Mouse (Mus musculus): ENCODE data around the gene Fancc. TPM values are rescaled to one million over a fixed set of nuclear protein-coding genes. Genes with fewer than 3 reads are reported as not detected.
A peak's percentile ranks its signal among the peaks of the same experiment; 100 is the strongest.

The Fancc gene
- total RNA-seq, 2 experiments from 2014 or later, result 9.1 to 9.7 TPM

DNA sequence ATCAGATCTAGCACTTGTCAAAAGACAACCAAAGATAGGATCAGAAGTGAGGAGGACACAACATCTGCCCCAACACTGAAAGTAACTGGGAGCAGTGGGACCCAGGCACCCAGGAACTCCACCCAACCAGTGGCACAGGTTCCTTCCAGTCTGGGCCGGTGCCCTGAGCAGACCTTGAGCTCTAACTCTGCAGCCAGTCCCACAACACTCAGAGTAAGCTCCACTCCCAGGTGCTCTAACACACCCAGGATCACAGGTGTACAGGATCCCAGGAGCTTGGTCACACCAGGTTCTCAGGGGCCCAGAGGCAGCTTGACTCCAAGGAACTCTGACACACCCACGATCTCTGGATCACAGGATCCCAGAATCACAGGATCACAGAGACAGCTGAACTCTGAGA is 74.0 kb downstream of the Fancc start:
- no peak for DNase-seq (ENCODE audit: low spot score in 2 of 2)

DNA sequence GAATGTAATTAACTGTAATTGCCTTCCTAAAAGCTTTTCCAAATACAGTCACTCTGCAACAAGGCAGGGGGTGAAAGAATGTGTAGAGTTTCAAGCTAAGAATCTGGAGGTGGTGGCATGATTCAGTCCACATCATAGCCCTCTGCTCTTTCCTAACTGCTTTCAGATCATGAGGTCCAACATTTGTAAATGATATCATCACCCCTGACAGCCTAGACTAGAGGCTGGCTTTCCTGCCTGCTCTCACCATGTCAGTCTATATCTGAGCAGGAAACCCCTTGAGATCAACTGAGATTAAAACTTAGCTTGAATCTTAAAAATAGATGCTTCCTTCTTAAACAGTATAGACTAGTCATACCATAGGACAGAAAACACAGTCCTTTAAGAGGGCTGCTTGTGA is 75.9 kb downstream of the Fancc start:
- no peak for DNase-seq (ENCODE audit: low spot score in 2 of 2)

GRCm38 (mm10) chr13:63418148-63418547 is 78.9 kb downstream of the Fancc start:
- no peak for DNase-seq (ENCODE audit: low spot score in 2 of 2)

DNA sequence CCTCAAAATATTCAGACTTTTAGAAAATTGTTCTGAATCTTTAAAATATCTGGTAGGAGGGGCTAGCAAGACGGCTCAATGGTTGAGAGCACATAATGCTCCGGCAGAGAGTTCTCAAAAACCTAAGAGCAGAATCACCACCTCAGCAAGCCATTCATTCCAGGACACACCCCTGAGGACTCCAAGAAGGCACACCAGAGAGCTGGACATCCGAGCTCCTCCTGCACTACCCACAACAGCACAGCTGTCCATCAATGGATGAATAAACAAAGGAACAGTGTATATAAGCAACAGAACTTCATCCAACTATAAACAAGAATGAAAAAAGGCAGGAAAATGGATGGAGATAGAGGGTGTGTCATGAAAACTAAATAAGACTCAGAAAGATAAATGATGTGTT is 80.3 kb downstream of the Fancc start:
- no peak for DNase-seq (ENCODE audit: low spot score in 2 of 2)

DNA sequence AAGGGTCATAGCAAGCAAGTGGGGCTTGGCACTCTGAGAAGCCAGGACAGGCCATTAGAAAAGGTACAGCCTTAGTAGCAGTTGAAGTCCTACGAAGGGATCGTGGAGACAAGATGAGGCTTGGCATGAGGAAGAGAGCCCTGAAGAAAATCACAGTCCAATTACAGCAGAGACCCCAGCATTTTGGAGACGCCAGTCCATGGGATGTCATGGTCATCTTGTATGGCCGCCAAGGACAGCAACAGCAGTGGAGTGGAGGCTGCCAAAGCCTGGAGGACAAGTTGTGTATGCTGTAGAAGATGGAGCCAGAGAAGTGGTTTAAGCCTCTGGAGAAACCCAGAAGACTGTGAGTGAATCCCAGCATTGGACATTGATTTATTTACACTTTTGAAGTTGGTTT is 84.4 kb downstream of the Fancc start:
- DNase-seq (ENCODE audit: low spot score in 2 of 2), result no peak

DNA sequence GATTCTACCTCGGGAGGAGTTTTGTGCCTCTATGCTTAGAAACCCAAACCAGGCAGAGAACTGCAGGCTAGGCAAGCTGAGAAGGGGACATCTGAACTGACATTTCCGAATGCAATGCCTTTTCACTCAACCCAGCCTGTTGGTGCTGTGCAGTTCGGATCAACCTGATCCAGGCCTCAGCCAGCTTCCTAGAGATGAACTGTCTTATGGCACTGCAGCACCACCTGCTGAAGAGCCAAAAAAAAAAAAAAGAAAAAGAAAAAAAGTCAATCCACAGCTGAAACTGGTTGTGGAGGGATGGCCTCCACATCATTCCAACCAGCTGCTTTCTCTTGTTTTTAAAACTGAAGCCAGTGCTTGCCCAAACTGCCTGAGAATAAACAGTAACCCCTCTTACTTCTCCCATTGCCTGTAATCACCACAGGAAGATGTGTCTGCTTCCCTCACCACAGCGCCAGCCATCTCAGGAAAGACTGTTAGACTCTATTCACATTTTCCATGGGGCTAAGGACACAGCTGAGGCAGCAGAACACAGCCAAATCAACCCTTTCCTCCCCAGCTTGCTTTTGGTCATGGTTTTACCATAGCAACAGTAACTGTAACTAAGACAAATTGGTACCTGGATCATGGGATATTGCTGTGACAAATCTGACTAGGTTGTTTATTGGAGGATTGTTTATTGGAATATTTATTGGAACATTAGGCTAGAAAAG is 85.6 kb downstream of the Fancc start:
- no peak for DNase-seq (ENCODE audit: low spot score in 2 of 2)

DNA sequence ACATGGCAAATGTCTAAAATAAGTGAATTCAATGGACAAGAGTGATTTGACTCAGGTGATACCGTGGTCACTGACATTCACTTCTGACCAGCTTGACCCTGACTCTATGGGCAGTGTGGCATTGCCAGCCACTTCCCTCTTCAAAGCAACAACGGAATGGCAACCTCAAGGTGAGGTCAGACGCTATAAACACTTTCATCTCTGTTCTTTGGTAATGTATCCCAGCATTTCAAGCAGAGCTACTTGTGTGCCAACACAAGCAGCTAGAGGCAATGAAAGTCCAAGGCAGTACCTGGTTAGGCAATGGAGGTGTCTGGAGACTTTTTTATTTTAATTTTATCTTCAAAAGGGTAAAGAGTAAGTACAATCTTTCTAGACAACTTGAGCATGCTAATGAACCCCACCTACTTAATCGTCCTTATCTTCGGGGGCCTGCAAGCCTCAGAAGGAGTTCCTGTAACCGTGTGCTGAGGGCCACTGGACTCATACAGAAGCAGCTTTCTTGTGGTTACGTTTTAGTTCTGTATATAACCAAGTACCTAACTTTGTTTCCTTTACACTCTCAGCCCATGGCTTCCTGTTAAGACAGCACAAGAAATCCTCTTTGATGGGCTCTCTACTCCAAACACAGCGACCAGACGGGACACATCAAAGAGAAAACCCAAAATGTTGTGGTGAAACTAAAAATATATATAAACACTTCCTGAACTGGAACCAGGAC is 86.3 kb downstream of the Fancc start:
- DNase-seq (ENCODE audit: low spot score in 2 of 2), result no peak

- no peak for DNase-seq (ENCODE audit: low spot score in 2 of 2)
Observed at GRCm38 (mm10) chr13:63405151-63405550, 91.9 kb downstream of the Fancc start.

DNA sequence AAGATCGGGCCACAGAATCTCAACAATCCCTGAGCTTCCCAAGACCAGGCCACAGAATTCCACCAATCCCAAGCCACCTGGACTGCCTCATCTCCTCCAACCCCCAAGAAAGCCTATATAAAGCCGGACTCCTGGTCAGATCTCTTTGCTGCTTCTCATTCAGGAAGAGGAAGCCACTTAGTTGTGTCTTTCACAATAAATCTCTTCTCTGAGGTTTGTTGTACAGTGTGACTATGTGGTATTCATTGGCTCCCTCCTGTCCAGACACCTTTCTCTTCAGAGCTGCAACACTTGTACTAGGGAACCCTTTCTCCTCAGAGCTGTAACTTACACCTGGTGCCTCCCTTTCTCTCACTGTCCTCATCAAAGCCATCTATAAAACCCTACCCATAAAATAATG is 92.4 kb downstream of the Fancc start:
- DNase-seq (ENCODE audit: low spot score in 2 of 2), result no peak

DNA sequence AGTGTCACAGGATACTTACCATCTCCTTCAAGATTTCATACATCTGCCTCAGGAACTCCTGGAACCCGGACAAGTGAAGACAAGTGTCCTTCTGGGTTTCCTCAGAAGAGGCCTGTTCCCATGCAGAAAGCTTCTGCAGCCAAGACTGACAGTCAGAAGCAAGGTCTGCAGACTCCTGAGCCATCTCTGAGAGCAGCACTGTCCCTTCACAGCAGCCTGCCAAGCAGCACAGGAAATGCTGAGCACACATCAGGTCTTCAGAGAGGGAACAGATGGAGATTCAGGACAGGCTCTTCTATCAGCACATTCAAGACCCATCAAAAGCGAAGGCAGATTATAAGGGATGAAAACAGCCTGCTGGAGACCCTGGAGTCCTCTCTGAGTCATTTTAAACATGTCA is 94.3 kb downstream of the Fancc start:
- DNase-seq (ENCODE audit: low spot score in 2 of 2), result no peak

GRCm38 (mm10) chr13:63400069-63400468 is 97.0 kb downstream of the Fancc start:
- DNase-seq (ENCODE audit: low spot score in 2 of 2), result no peak

DNA sequence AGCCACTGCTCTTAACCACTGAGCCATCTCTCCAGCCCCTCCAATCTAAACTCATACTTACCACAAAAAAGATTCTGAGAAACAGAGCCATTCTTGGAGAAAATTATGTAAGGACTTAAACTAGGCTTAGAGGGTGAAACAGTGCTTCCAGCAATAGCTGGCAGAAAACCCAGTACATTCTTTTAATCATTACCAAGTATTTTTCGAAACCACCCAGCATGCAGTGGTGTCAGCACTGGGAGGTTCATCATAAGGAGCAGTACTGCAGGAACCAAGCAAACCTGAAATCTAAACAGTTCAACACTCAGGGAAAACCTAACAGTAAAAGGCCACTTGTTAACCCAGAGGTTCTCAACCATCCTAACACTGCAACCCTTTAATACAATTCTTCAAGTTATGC is 99.7 kb downstream of the Fancc start:
- DNase-seq (ENCODE audit: low spot score in 2 of 2), result no peak

DNA sequence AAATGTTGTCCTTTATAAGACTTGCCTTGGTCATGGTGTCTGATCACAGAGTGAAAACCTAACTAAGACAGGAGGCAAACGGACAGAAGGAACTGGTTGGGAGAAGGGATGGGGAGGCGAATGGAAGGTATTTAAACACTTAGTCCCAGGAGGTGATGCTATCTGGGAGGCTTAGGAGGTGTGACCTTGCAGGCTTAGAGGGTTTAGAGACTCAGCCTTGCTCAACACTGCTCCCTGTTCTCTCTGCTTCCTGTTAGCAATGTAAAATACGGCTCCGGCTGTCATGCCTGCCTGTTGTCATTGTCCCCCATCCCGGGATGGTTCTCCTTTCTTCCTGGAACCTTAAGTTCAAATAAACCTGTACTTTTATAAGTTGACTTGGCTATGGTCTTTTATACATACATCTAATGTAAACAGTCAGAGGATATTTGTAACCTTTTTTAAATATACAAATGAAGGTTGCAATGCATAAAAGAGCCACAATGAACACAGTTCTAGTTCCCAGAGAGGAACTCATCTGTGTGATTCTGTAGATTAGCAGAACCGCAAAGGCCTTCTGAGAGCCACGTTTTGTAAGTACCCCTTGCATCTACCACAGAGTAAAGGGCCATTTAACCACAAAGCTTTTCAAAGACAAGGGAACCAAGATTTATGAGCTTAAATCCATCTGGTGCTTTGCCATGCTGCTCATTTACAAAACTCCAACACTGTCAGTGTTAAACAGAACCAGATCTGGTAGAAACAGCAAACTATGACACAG is 102.6 kb downstream of the Fancc start:
- DNase-seq (ENCODE audit: low spot score in 2 of 2), result no peak

- no peak for DNase-seq (ENCODE audit: low spot score in 2 of 2)
Observed at GRCm38 (mm10) chr13:63385234-63385633, 111.8 kb downstream of the Fancc start.

DNA sequence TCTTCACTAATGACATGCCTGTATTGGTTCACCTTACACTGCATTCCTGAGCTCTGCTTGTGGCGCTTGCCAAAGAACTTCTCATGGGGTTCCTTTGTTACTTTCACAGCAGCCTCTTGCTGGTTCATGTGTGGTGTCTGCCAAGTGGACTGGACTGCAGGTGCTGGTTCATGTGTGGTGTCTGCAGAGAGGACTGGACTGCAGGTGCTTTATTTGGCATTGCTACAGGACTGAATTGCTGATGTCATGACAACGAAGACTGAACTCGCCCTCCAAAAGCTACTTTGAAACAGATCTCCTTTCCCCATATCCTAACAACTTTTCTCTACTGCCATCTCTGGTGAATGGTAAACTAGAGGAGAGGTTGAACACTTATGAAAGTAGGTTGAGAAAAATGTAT is 112.3 kb downstream of the Fancc start:
- DNase-seq (ENCODE audit: low spot score in 2 of 2), result no peak

- no peak for DNase-seq (ENCODE audit: low spot score in 2 of 2)
Observed at GRCm38 (mm10) chr13:63382206-63382605, 114.9 kb downstream of the Fancc start.

DNA sequence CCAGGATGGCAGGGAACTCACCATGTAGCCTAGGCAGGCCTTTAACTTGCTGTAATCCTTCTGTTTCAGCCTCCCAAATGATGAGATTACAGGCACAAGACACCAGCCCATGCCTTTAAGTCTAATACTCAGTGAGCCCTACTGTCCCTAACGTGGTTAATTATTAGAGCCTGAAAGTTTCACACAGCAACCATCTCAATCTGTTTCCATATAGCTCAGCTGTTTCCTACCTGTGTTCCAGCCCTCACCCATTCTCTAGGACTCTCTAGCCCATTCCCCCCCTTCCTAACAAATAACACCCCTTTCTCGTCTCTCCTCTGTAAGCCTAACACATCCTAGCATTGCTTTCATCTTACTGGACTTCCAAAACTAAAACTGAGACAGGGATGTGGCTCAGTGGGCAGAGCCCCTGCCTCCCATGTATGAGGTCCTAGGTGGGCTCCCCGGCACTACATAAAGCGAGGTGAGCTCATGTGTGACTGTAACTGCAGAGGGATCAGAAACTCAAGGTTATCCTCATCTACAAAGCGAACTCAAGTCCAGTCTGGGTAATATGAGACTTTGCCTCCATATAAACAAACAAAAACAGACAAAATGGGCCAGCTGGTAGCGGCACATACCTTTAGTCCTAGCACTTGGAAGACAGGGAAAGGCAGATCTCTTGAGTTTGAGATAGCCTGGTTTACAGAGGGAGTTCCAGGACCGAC is 123.5 kb downstream of the Fancc start:
- DNase-seq (ENCODE audit: low spot score in 2 of 2), result no peak

GRCm38 (mm10) chr13:63361755-63362154 is 135.3 kb downstream of the Fancc start:
- no peak for DNase-seq (ENCODE audit: low spot score in 2 of 2)

DNA sequence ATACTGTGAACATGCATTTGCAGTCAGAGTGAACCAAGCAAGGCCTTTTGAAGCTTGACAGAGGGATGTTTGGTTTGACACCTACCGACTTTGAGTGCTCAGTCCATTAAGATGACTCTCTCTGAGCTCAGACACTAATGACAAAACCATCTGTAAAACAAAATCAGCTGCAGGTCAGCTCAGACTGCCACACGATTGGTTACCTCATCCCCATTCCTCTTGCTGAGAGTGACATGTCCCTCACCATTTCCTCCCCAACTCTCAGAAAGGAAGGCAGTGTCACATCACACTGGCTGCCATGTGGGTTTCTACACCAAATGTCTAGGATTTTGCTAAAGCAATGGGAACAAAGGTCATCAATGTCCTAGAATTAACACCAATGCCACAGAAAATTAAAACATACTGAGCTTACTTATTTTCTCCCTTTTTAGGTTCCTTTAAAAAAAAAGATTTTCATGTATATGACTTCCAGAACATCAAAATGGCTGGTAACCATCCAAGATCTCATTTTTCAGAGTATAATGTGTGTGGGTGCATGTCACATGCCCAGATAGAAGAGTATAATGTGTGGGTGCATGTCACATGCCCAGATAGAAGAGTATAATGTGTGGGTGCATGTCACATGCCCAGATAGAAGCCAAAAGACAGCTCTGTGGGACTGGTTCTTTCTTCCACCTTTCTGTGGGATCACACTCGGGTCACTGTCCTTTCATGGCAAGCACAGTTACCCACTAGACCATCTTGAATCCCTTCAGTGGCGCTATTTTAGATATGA is 136.8 kb downstream of the Fancc start:
- no peak for DNase-seq (ENCODE audit: low spot score in 2 of 2)

DNA sequence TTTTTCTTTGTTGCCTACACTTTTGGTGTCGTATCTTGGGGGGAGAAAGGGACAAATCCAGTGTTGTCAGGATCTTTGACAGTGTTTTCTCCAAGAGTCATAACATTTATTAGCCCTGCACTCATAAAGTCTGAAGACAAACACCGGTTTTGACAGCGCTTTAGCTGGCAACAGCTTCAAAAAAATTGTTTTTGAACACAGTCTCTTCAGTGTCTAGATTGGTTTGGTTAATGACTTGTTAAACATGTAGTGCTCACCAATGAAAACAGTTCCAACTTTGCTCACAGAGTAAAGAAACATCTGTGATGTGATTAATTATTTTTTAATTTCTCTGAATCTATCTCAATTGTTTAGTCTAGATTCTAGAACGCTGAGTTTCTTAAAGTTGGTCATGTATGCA is 137.7 kb downstream of the Fancc start:
- no peak for DNase-seq (ENCODE audit: low spot score in 2 of 2)

DNA sequence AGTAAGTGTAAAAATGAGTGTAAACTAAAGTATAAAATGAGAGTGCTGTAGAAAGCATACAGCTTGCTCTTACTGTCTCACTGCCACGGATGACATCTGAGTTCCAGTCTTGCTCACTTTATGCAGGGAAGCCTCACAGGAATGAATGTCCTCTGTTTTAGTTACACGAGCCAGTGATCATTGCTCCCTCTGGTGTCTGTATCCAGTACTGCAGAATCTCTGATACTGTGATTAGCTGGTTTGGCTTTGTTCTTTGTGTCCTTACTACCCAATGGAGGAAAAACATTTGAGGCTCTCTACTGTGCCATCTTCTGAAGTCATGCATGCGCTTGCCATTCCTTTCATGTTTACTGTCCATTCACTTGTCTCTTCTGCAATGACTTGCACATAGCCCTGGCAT is 140.5 kb downstream of the Fancc start:
- DNase-seq (ENCODE audit: low spot score in 2 of 2), result peak; percentile 73 to 80
